Mouse (Mus musculus): ENCODE measurements around the gene Ncf2. TPM values are rescaled to one million over a fixed set of nuclear protein-coding genes. Genes with fewer than 3 reads are reported as not detected.
"Not testable (repeated sequence)": the region's sequence is repeated elsewhere in the genome, so short reads cannot be mapped to it uniquely, and the experiment has no call there.

Ncf2 gene
- total RNA-seq (2021), result 4.0 and 4.2 TPM in 2 replicates
- long read RNA-seq, partial matches to known transcripts, result 0 of 1 reads
- long read RNA-seq, other reads (novel, unspliced or antisense), result 0 of 1 reads

GRCm38 (mm10) chr1:152799897-152800296, at the start of gene Ncf2:
Gene Ncf2 (plus strand): TSS chr1:152800194.
- no peak for DNase-seq

DNA sequence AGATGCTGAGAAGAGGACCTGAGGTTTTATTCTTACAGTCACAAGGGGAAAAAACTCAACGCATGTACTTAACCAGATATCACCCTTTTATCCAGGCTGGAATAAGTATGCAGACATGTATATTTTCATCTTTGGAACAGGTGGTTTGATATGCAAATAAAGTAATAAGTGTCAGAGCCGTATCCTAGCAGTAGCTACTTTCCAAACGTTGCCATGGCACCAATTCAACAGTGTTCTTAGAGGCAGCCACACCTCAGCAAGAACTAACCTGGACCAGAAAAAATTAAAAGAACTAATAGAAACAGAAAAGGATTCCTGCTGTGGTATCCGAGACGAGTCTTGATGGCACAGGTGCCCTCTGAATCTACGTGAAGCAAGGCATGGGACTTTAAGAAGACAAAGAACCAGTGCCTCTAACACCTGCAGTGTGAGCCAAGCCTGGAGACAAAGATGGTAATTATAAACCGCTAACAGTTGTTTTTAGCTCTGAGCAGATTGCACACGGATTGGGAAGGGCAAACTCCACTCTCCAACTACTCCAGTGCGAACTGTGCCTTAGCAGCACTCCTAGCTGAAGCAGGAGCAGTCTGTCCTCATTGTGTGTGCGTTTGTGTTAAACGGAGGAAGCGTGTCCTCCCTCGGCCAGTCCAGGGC, 49.6 kb upstream of the Ncf2 start, which contains the start of gene Apobec4:
Apobec4 (plus strand) TSS at position 240 of the 654 bp plus-strand sequence.
- no peak for DNase-seq

- no peak for DNase-seq
These were observed 38.2 kb upstream of the Ncf2 start for GRCm38 (mm10) chr1:152761791-152762190.

DNA sequence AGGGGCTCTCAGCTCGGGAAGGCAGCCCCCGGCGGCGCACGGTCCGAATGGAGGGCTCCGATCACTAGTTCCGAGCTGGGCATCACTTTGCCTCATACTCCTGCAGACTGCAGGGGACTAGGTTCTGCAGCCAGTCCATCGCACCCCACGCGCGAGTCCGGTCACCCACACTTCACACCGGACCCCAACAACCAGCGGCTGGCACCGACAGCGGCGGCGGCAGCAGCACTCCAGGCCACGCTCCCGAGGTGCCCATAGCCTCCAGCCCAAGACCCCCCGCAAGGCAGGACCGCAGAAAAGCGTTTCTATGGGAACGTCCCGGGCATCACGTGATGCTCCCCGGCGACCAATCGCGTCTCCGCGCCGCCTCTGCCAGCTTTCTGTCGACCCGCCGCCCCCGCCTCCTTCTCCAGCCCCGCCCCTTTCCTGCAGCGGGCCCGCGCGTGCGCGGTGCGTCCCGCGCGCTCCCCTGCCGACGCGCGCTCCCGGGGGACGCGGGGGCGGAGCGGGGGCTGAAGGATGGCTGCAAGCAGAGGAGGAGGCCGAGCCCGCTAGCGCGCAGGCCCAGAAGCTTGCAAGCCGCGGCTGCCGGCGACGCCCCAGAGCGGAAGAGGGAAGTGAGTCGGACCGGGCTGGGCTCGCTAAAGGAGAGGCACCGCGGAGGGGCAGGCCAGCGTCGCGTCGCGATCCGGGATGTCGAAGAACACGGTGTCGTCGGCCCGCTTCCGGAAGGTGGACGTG, 33.8 kb upstream of the Ncf2 start, which contains the start of the genes Rgl1 and Arpc5:
Rgl1 (minus strand) TSS at position 320 of the 741 bp plus-strand sequence.
Arpc5 (plus strand) TSS at position 511 of the 741 bp plus-strand sequence.
- peak; percentile 97 for DNase-seq

DNA sequence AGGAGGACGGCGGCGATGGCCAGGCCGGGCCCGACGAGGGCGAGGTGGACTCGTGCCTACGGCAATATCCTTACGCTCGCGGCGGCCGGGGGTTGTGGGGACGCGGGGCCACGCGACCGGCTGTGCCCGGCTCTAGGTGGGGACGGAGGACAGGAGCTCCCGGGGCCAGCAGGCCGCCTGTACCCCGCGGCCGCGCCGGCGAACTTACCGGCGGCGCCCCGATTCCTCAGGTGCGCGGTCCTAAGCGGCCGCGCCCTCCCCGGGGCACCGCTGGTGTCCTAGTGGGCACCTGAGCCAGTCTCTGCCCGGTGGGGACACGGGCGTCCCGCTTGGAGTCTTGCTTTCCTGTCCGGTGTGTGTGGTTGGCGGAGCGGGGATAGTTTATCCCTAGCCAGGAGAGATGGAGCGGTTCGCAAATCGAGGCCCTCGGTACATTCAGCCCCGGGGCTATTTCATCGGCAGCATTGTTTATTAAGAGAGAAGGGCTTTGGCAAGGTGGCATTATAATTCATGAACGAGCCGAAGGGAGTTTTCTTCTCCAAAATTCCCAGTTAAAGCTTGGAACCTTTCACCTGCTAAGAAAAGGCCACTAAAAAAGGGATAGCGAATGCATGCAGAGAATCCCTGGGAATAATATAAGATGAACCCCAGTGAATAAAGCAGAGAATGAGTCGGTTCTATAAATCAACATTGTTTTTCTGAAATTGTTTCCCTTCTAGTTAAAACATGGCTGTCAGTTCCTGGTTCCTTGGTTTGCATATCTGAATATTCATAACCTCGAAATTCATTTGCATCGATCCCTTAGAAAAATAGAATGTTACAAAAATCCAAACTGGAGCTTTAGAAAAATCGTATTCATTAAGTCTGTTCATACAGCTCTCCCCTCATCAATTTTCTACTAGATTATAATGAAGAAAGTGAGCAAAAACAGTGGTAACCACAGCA, 32.9 kb upstream of the Ncf2 start:
- peak; percentile 39 for DNase-seq

DNA sequence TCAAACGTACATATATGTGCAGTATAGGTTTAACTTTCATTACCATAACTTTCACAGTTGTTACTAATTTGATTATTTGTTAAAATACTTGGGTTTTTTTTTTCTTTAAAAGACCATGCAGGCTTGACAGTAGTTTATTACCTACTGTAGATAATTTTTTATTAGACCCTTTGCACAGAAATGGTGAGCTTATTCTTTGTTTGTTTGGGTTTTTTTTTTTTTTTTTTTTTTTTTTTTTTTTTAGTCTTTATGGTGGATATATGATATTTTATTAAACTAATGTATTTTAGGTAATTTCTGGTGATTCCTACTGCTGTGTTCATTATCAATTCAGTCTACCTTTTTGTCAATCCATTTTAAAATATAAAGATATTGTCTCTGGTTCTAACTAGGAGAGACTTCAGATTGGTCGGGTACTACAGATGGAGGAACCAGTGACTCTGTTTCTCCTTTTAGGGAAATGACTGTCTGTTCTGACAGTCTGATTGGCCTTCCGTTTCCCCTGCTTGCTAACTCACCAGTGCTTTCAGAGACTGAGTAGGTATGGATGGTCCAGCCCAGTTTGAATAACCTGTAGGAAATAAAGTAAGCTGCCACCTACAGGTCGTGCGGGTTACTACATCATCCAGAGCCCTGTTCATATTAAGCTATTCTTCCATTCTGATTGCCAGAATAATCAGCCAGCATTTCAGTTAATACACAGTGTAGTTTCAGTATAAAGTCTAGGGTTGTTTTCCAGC, 32.1 kb upstream of the Ncf2 start:
- DNase-seq, result peak; percentile 72

GRCm38 (mm10) chr1:152771016-152771415, 29.0 kb upstream of the Ncf2 start:
- no peak for DNase-seq

- DNase-seq, result not testable (repeated sequence)
These were observed 25.4 kb upstream of the Ncf2 start for GRCm38 (mm10) chr1:152774601-152775000.

DNA sequence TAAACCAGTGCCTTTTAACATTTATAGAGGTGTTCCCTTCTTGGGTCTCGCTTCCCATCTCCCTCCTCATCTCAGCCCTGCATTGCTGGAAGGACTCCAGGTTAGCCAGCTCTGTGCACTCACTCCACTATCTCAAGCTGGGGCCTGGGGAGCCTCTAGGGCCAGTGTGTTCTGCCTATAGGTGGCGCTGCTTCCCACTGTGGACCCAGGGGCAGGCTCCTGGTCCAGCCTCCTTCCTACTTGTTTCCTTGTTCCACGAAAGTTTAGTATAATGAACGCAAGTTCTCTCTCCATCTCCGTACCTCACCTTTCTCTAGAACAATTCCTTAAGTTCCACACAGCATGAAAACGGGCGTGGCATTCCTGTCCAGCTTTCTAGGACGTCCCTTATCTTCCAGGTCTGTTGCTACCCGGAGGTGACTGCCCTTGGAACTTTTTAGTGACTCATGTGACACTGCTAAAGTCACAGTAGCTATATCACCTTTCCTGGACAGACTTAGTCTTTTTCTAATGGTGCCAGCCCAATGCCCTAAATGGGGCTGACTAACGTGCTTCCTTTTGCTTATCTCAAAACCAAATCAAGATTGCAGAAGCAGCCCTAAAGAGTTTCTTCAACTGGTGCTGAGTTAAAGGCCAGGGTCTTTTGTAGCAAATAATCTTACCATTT, 20.8 kb upstream of the Ncf2 start:
- peak; percentile 84 for DNase-seq

GRCm38 (mm10) chr1:152784620-152785019, 15.4 kb upstream of the Ncf2 start:
- DNase-seq, result no peak

DNA sequence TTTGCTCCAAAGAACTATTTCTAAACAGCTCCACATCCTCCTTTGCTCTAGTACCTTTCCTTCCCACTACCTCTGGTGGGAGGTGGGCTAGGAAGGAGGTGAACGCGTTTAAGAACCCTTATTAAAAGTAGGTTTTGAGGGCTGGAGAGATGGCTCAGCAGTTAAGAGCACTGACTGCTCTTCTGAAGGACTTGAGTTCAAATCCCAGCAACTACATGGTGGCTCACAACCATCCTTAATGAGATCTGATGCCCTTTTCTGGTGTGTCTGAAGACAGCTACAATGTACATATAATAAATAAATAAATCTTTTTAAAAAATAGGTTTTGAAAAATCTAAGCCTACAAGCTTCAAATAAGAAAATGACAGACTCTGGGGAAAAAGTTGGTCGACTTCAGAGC, 14.5 kb upstream of the Ncf2 start:
- DNase-seq, result not testable (repeated sequence)

DNA sequence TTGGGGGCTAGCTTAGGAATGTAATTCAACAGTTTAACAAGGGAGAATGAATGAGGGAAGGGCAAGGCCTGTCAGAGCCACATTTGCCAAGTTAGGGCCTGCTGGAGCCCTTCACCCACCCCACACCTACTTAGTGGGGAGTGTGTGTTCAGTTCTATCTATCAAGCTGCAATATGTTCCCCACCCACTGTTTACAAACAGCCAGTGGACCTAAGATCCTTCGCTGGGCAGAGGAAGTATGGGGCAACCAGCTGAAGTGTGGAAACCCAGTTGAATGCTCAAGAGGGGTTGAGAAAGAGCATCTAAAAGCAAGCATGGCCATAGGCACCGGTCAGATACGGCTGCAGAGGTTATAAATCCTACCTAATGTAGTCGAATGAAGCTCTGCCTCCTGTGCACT, 13.0 kb upstream of the Ncf2 start:
- DNase-seq, result no peak

GRCm38 (mm10) chr1:152788121-152788660, 11.8 kb upstream of the Ncf2 start:
- DNase-seq, result no peak

- DNase-seq, result no peak
These were observed 9.7 kb upstream of the Ncf2 start for GRCm38 (mm10) chr1:152790254-152790653.

DNA sequence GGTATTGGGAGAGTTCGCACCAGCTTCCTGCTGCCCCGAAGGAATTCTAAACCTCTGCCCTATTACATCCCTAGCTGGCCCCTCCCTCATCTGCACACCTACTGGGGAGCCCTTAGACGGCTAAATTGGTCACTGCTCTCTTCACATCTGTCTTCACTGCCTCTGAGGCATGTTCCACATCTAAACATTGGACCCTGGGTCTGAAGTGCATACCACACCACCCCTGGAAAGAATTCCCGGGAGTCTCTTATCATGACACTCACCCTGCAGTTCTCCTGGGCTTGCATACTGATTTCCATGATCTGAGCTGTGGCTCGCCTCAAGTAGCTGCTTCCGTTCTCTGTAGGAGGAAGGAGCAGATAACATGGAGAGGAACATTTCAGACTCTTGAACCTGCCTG, 9.2 kb upstream of the Ncf2 start:
- DNase-seq, result no peak

DNA sequence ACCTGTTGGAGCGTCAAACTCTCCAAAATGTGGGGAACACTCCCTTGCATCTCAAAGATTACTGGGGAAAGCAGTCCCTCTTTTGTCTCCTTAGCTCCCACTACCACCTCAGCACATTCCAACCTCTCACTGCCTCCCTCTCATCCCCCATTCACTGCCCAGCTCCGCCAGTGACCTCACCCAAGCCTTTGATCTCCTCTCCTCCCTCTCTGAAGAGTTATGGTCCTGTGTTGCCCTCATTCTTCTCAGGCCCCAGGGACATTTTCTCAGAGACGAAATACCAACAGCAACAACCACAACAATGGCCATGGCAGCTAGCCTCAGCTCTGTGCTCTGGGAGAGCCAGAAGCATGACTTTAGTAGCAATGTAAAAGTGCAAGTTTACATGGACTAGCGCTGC, 8.7 kb upstream of the Ncf2 start:
- no peak for DNase-seq

- no peak for DNase-seq
These were observed 7.1 kb upstream of the Ncf2 start for GRCm38 (mm10) chr1:152792736-152793494.

GRCm38 (mm10) chr1:152793495-152794130, 6.4 kb upstream of the Ncf2 start:
- DNase-seq, result no peak

- DNase-seq, result no peak
These were observed 4.2 kb upstream of the Ncf2 start for GRCm38 (mm10) chr1:152795688-152796255.
